In genomic region chr19:10413701-10414242, GRCm38 (mm10) we compare ENCODE assay signal across 8 mouse cellular contexts. TPM values are rescaled to one million over a fixed set of nuclear protein-coding genes. Genes with fewer than 3 reads are reported as not detected.
DNase-seq lines count a peak whose midpoint lies in the region; ATAC-seq and TF ChIP-seq lines count a peak whose summit lies in the region.

No protein-coding gene starts in this region.

- peak overlapping the region; percentile 18; the same call in 1 of the 2 replicates for H3K9ac ChIP-seq in limb, embryonic 12.5 days (replicated peaks)

- no peaks in the 10 kb centered on the region for H3K9me3 ChIP-seq in E14TG2a.4 (ENCODE audit: low read length)
- no peaks in the 10 kb centered on the region for H3K9me3 ChIP-seq in limb, embryonic 12.5 days

- no peak for TF ChIP-seq CTCF in E14TG2a.4 (conservative IDR thresholded peaks at IDR 0.05; ENCODE audit: low read length)

- H3K4me1 ChIP-seq in E14TG2a.4 (replicated peaks; ENCODE audit: low read depth, low read length): peaks cover 29% of the 10 kb centered on the region
- peaks cover 26% of the 10 kb centered on the region for H3K4me1 ChIP-seq in limb, embryonic 12.5 days (replicated peaks)

- DNase-seq in NIH3T3 (ENCODE audit: low read depth): peak; percentile 41
- DNase-seq in forelimb bud, embryonic 11.5 days (ENCODE audit: low read depth, low spot score): peak; percentile 86
- no peak for DNase-seq in spleen, postnatal 14 days (ENCODE audit: low spot score in 2 of 2)
- DNase-seq in right cerebral cortex, adult 18-20 months: no peak
- DNase-seq in lung, postnatal 4 days: no peak

- WGBS in limb, embryonic 12.5 days: 2% methylated on average over 19 of the region's 19 CpGs

- H3K27me3 ChIP-seq in E14TG2a.4 (ENCODE audit: insufficient read depth, low read length): peaks cover 64% of the 10 kb centered on the region
- H3K27me3 ChIP-seq in limb, embryonic 12.5 days: peaks cover 25% of the 10 kb centered on the region

- ATAC-seq in limb, embryonic 12.5 days (ENCODE audit: insufficient number of reproducible peaks, insufficient read depth, low FRiP score, low TSS enrichment, low read depth): peak; percentile 78
- ATAC-seq in erythroblast, adult 5-6 weeks (replicated peaks; ENCODE audit: low FRiP score, poor library complexity, severe bottlenecking): no peak

- H3K27ac ChIP-seq in limb, embryonic 12.5 days: no peak overlapping the region; the same call in 1 of the 2 replicates

- H3K36me3 ChIP-seq in E14TG2a.4 (ENCODE audit: insufficient read depth, low read length): no peaks in the 10 kb centered on the region
- no peaks in the 10 kb centered on the region for H3K36me3 ChIP-seq in limb, embryonic 12.5 days

- peak overlapping the region; percentile 45; the same call in 1 of the 2 replicates for H3K4me3 ChIP-seq in E14TG2a.4 (replicated peaks; ENCODE audit: low read length)
- peak overlapping the region; percentile 35 for H3K4me3 ChIP-seq in limb, embryonic 12.5 days (replicated peaks)

- H3K4me2 ChIP-seq in limb, embryonic 12.5 days: peak overlapping the region; percentile 60

RNA-seq across cellular contexts. Expression of gene Syt7, which starts 24.9 kb away (rescaled TPM):
- 0.33 and 0.84 TPM in 2 replicates for polyA plus RNA-seq in limb, embryonic 12.5 days (2016; fragmentation: Nextera tagmentation; extraction: Ambion mirVana)
- not detected in 2 replicates for total RNA-seq in erythroblast, adult 5-6 weeks (2015; ENCODE audit: low replicate concordance)
- not detected in 2 replicates for total RNA-seq in erythroblast, adult 5-6 weeks (2017; ENCODE audit: low replicate concordance)

RNA-seq across cellular contexts. Expression of gene Lrrc10b, which starts 43.5 kb away (rescaled TPM):
- polyA plus RNA-seq in limb, embryonic 12.5 days (2016; fragmentation: Nextera tagmentation; extraction: Ambion mirVana): 0.10 and 0.26 TPM in 2 replicates
- total RNA-seq in erythroblast, adult 5-6 weeks (2015; ENCODE audit: low replicate concordance): not detected in 2 replicates
- not detected in 2 replicates for total RNA-seq in erythroblast, adult 5-6 weeks (2017; ENCODE audit: low replicate concordance)

Comparison
In these comparisons a context has a peak if more than half of its experiments do, and no peak if none do; other contexts are left out.
1. DNase-seq: peak in NIH3T3 (single experiment) and forelimb bud, embryonic 11.5 days (single experiment); none in spleen, postnatal 14 days (0 of 2), right cerebral cortex, adult 18-20 months (single experiment) and lung, postnatal 4 days (0 of 2).